Mouse (Mus musculus) thymus, adult 2 months (tissue): ENCODE measurements around the gene Gfra4. TPM values are rescaled to one million over a fixed set of nuclear protein-coding genes. Genes with fewer than 3 reads are reported as not detected.

Source experiments
- DNase-seq: peaks from one replicate; pipeline ENCODE4 v3.0.0; 2021
- H3K27ac ChIP-seq: fragments of 200-500 bp; 2 replicates; pipeline ENCODE4 v1.5.1; 2012; ENCODE audit warnings: low read length, control low read depth; ENCODE audit not compliant: control insufficient read depth, insufficient read depth
- H3K27me3 ChIP-seq: fragments of 200-500 bp; 2 replicates; pipeline ENCODE4 v1.6.1; 2012; ENCODE audit warnings: mild to moderate bottlenecking, low read length, moderate library complexity, mixed read lengths; ENCODE audit not compliant: control insufficient read depth, insufficient read depth
- H3K36me3 ChIP-seq: fragments of 200-500 bp; 2 replicates; pipeline ENCODE4 v1.6.1; 2012; ENCODE audit warnings: mild to moderate bottlenecking, low read length, moderate library complexity; ENCODE audit not compliant: control insufficient read depth, insufficient read depth
- H3K4me1 ChIP-seq: fragments of 200-500 bp; replicated peaks from 2 replicates; pipeline ENCODE4 v1.6.1; 2012; ENCODE audit warnings: low read length; ENCODE audit not compliant: control insufficient read depth, insufficient read depth
- H3K4me3 ChIP-seq: fragments of 200-500 bp; 2 replicates; pipeline ENCODE4 v1.5.1; 2012; ENCODE audit warnings: mild to moderate bottlenecking, low read length, control low read depth, moderate library complexity; ENCODE audit not compliant: control insufficient read depth, insufficient read depth
- CTCF ChIP-seq: fragments of 200-500 bp; IDR thresholded peaks from 2 replicates; pipeline ENCODE4 v1.5.1; 2012; ENCODE audit warnings: mild to moderate bottlenecking, control low read depth, low read length, moderate library complexity, borderline replicate concordance; ENCODE audit not compliant: control insufficient read depth, poor library complexity, insufficient read depth; ENCODE audit errors: extremely low read depth
- POLR2A ChIP-seq: fragments of 200-500 bp; IDR thresholded peaks from 2 replicates; pipeline ENCODE4 v1.6.1; 2012; ENCODE audit warnings: mild to moderate bottlenecking, low read length, control low read depth, moderate library complexity; ENCODE audit not compliant: control insufficient read depth, poor library complexity, insufficient read depth; ENCODE audit errors: extremely low read depth
- WGBS: fragments of 180-500 bp; shearing (Covaris S2); methylation state at CpG from one replicate; pipeline ENCODE4 v1.1.7; 2018; 5-methylcytosine and 5-hydroxymethylcytosine counted together
- polyA plus RNA-seq: library from polyadenylated mRNA; depleted of rRNA; stranded (reverse); fragments of >200 nt; gene quantifications from 2 replicates; pipeline ENCODE4 v1.2.3, GENCODE M21; 2012

Gene Gfra4
- polyA plus RNA-seq, 1 experiment: 14.3 TPM

- no peaks in the 10 kb centered on the region for H3K36me3 ChIP-seq
- no peaks in the 10 kb centered on the region; the same call in 1 of the 2 replicates for H3K4me1 ChIP-seq
- no peak for TF ChIP-seq CTCF
- TF ChIP-seq POLR2A: no peak
- DNase-seq: no peak
- no peak overlapping the region for H3K27ac ChIP-seq
- peaks cover 6% of the 10 kb centered on the region; the same call in 1 of the 2 replicates for H3K27me3 ChIP-seq
- WGBS: 86% methylated on average over 9 of the region's 9 CpGs
- no peak overlapping the region for H3K4me3 ChIP-seq
These were observed 17.1 kb upstream of the Gfra4 start for GRCm38 (mm10) chr2:131059781-131060540.

GRCm38 (mm10) chr2:131059377-131059776 lies 16.5 kb upstream of the Gfra4 start:
- H3K4me1 ChIP-seq: peaks cover 3% of the 10 kb centered on the region; the same call in 1 of the 2 replicates
- no peak overlapping the region for H3K4me3 ChIP-seq
- peaks cover 9% of the 10 kb centered on the region for H3K27me3 ChIP-seq
- H3K36me3 ChIP-seq: no peaks in the 10 kb centered on the region
- no peak overlapping the region for H3K27ac ChIP-seq
- TF ChIP-seq POLR2A (no peak), CTCF (no peak)
- no peak for DNase-seq
- 78% methylated on average over 1 of the region's 1 CpGs for WGBS

- Histone ChIP-seq H3K36me3 (no peaks in the 10 kb centered on the region), H3K4me3 (no peak overlapping the region), H3K27ac (no peak overlapping the region), H3K4me1 (peaks cover 9% of the 10 kb centered on the region; the same call in 1 of the 2 replicates), H3K27me3 (peaks cover 15% of the 10 kb centered on the region)
- WGBS: 95% methylated on average over 8 of the region's 8 CpGs
- no peak for DNase-seq
- no peak for TF ChIP-seq CTCF
- no peak for TF ChIP-seq POLR2A
These were observed 15.8 kb upstream of the Gfra4 start for GRCm38 (mm10) chr2:131058672-131059071.

GRCm38 (mm10) chr2:131056191-131056590 lies 13.3 kb upstream of the Gfra4 start:
- Histone ChIP-seq H3K4me3 (no peak overlapping the region), H3K27me3 (peaks cover 15% of the 10 kb centered on the region), H3K27ac (no peak overlapping the region), H3K36me3 (no peaks in the 10 kb centered on the region), H3K4me1 (peaks cover 9% of the 10 kb centered on the region; the same call in 1 of the 2 replicates)
- DNase-seq: peak; percentile 30
- TF ChIP-seq CTCF (peak; percentile 27; the same call in 1 of the 2 replicates), POLR2A (no peak)
- WGBS: 3% methylated on average over 10 of the region's 10 CpGs

- WGBS: 11% methylated on average over 10 of the region's 10 CpGs
- TF ChIP-seq POLR2A (no peak), CTCF (no peak)
- DNase-seq: peak; percentile 57
- peaks cover 15% of the 10 kb centered on the region for H3K27me3 ChIP-seq
- no peak overlapping the region for H3K27ac ChIP-seq
- H3K36me3 ChIP-seq: no peaks in the 10 kb centered on the region
- H3K4me3 ChIP-seq: no peak overlapping the region
- peaks cover 9% of the 10 kb centered on the region; the same call in 1 of the 2 replicates for H3K4me1 ChIP-seq
These were observed 12.7 kb upstream of the Gfra4 start for GRCm38 (mm10) chr2:131055631-131056030.

- 6% methylated on average over 21 of the region's 21 CpGs for WGBS
- no peaks in the 10 kb centered on the region for H3K36me3 ChIP-seq
- DNase-seq: no peak
- no peak overlapping the region for H3K4me3 ChIP-seq
- peaks cover 15% of the 10 kb centered on the region for H3K27me3 ChIP-seq
- peaks cover 9% of the 10 kb centered on the region; the same call in 1 of the 2 replicates for H3K4me1 ChIP-seq
- no peak overlapping the region for H3K27ac ChIP-seq
- TF ChIP-seq POLR2A (no peak), CTCF (no peak)
These were observed 11.9 kb upstream of the Gfra4 start for GRCm38 (mm10) chr2:131054646-131055264.
